Mouse (Mus musculus) MEL (cell line): ENCODE data around the gene Mgat5.

Source experiments
- CHD2 ChIP-seq: IDR thresholded peaks from 2 replicates; pipeline ENCODE4 v1.6.1; 2011; ENCODE audit warnings: low read length, improper control_type of control experiment
- CTCF ChIP-seq, 3 experiments: IDR thresholded peaks in 2 of 3; conservative IDR thresholded peaks in 1 of 3; 2 replicates each; pipeline ENCODE4 v1.5.1; 2011 to 2012; ENCODE audit warnings: low read length in 3 of 3, low read depth in 2 of 3, mild to moderate bottlenecking in 2 of 3, improper control_type of control experiment in 1 of 3, inconsistent platforms in 1 of 3, mixed read lengths in 1 of 3, moderate library complexity in 1 of 3; ENCODE audit not compliant: control insufficient read depth in 1 of 3, insufficient read depth in 1 of 3, poor library complexity in 1 of 3, severe bottlenecking in 1 of 3
- EP300 ChIP-seq, 2 experiments: IDR thresholded peaks; 2 replicates each; pipeline ENCODE4 v1.6.1; 2011; ENCODE audit warnings: improper control_type of control experiment in 2 of 2, low read length in 2 of 2, low read depth in 1 of 2, mild to moderate bottlenecking in 1 of 2
- MXI1 ChIP-seq: IDR thresholded peaks from 2 replicates; pipeline ENCODE4 v1.6.1; 2011; ENCODE audit warnings: mild to moderate bottlenecking, low read depth, low read length, improper control_type of control experiment
- NELFE ChIP-seq: IDR thresholded peaks from 2 replicates; pipeline ENCODE4 v1.6.1; 2011; ENCODE audit warnings: low read depth, low read length, improper control_type of control experiment
- POLR2AphosphoS2 ChIP-seq: IDR thresholded peaks from 2 replicates; pipeline ENCODE4 v1.6.1; 2011; ENCODE audit warnings: low read length, improper control_type of control experiment
- RCOR1 ChIP-seq: IDR thresholded peaks from 2 replicates; pipeline ENCODE4 v1.6.1; 2012; ENCODE audit warnings: low read depth, mild to moderate bottlenecking, inconsistent platforms, low read length, improper control_type of control experiment
- SIN3A ChIP-seq: IDR thresholded peaks from 2 replicates; pipeline ENCODE4 v1.6.1; 2012; ENCODE audit warnings: low read length, improper control_type of control experiment, inconsistent platforms
- TBP ChIP-seq: IDR thresholded peaks from 2 replicates; pipeline ENCODE4 v1.8.0; 2011; ENCODE audit warnings: low read depth, low read length, improper control_type of control experiment
- USF1 ChIP-seq: IDR thresholded peaks from 2 replicates; pipeline ENCODE4 v1.6.1; 2014; ENCODE audit warnings: low read depth, mild to moderate bottlenecking, inconsistent platforms, low read length, improper control_type of control experiment, moderate library complexity
- ZC3H11A ChIP-seq: IDR thresholded peaks from 2 replicates; pipeline ENCODE4 v1.6.1; 2012; ENCODE audit warnings: low read depth, mild to moderate bottlenecking, inconsistent platforms, low read length, improper control_type of control experiment
- ZMIZ1 ChIP-seq: IDR thresholded peaks from 2 replicates; pipeline ENCODE4 v1.6.1; 2012; ENCODE audit warnings: low read depth, mild to moderate bottlenecking, inconsistent platforms, low read length, improper control_type of control experiment, moderate library complexity
- ZNF384 ChIP-seq: IDR thresholded peaks from 2 replicates; pipeline ENCODE4 v1.6.1; 2012; ENCODE audit warnings: low read depth, mild to moderate bottlenecking, inconsistent platforms, low read length, improper control_type of control experiment

GRCm38 (mm10) chr1:127167586-127167985, 37.2 kb upstream of the Mgat5 start:
- no peak for TF ChIP-seq MXI1
- no peak for TF ChIP-seq EP300 (IDR thresholded peaks at IDR 0.05; ENCODE audit: low read depth in 1 of 2, low read length in 2 of 2)
- TF ChIP-seq CTCF (IDR thresholded peaks at IDR 0.05 in 2 of 3, conservative IDR thresholded peaks at IDR 0.05 in 1 of 3; ENCODE audit: control insufficient read depth in 1 of 3, insufficient read depth in 1 of 3, low read depth in 2 of 3, low read length in 3 of 3, poor library complexity in 1 of 3, severe bottlenecking in 1 of 3), result no peak
- no peak for TF ChIP-seq ZC3H11A
- TF ChIP-seq CHD2, result no peak
- no peak for TF ChIP-seq RCOR1
- no peak for TF ChIP-seq TBP
- no peak for TF ChIP-seq USF1
- TF ChIP-seq ZMIZ1, result no peak
- no peak for TF ChIP-seq POLR2AphosphoS2
- TF ChIP-seq ZNF384, result no peak
- no peak for TF ChIP-seq NELFE
- no peak for TF ChIP-seq SIN3A
